Mouse (Mus musculus): Measurements from ENCODE around the gene Fam160b1.

The Fam160b1 gene

DNA sequence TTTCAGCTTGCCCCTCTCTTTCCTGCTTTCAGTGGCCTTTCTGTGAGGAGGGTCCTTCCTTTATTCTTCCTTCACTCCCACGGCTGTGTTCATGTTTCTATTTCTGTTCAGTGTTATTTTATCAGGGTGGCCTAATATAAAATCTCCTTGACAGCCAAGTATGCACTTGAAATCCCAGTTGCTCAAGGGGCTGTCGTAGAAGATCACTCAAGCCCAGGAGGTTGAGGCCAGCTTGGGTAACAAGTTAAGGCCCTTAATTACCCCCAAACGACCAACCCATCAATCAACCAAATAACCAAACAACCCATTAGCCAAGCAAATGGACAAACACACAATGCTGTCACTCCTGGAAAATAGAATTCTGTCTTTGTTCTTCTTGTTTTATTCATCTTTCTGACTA, 62.9 kb downstream of the Fam160b1 start:
- DNase-seq (ENCODE audit: low read depth, low spot score) = no peak

DNA sequence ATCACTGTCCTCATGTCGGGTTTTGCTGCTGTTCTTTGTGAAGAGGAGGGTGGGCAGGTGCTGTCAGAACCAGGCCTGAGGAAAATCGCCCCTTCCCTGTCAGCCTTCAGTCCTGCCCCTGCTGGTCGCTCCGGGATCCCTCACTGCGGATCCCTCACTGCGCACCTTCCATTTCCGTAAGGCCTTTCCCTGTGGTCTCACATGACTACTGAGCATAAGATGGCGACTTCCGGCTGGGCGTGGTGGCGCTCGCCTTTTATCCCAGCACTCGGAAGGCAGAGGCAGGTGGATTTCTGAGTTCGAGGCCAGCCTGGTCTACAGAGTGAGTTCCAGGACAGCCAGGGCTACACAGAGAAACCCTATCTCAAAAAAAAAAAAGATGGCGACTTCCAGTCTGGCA, 64.8 kb downstream of the Fam160b1 start:
- DNase-seq (ENCODE audit: low read depth, low spot score) = no peak

DNA sequence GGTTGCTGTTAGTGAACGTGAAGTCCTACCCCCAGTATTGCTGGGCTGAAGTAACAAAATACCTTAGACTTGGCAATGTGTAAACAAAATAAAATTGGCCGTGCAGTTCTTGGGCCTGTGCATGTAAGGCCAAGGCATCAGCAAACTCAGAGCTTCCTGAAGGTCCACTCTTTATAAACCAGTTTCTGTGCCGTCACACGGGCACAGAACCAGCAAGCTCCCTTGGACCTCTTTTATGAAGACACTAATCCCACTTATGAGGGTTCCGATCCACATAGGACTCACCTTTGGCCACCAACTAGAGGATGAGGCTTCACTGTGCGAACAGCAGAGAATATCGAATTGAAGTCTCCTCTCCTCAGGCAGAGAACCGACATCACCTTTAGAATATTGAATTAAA, 66.4 kb downstream of the Fam160b1 start:
- no peak for DNase-seq (ENCODE audit: low read depth, low spot score)

DNA sequence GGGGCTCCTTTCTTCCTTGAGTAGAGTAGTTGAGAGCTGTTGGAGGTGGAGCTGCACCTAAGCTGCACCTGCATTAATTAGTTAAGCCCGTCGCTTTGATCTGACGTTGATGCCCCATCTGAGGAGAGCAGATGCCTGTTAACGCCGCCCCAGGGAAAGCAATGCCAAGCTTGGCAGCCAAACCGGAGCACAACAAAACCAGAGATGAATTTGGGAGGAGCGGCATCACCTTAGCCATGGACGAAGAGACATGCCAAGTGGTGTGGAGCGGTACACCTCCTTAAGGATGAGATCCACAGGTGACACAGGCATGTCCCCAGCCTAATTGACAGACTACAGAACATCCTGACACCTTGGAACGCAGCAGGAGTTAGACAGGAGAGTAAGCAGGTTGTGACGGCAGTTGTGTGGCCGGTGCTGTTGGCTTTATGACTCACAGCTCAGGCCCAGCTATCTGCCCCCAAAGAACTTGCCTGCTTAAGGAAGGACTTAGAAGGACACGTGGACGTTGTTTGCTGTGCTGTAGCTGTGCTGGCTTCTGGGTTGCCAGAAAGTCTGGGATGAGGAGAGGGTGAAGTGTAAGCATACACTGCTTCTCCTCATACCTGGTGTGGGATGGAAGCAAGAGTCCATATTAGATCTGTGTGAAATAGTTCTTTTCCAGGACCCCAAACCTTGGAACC, 67.4 kb downstream of the Fam160b1 start:
- DNase-seq (ENCODE audit: low read depth, low spot score) = no peak

DNA sequence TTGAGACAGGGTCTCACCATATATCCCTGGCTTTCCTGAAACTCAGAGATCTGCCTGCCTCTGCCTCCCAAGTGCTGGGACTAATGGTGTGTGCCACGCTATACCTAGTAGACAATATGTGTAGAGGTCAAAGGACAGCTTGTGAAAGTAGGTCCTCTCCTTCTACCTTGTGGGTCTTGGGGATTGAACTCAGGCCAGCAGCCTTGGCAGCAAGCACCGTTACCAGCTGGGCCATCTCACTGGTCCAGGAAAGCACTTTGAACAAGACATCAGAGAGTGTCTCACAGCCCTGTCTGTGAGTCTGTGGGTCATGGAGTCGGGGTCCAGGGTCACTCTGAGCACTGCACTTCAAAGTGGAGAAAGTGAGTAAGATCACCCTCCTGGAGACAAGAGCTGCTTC, 68.2 kb downstream of the Fam160b1 start:
- DNase-seq (ENCODE audit: low read depth, low spot score) = no peak

DNA sequence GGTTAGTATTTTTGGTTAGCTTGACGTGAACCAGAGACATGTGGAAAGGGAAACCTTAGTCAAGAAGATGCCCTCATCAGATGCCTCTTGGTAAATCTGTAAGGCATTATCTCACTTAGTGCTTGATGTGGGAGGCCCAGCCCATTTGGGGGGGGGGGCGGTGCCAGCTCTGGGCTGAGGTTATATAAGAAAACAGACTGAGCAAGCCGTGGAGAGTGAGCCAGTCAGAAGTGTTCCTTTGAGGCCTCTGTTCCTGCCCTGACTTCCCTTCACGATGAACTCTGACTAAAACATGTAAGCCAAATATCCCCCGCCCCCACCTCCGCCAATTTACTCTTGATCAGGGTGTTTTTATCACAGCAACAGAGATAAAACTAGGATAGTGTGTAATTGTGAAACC, 69.4 kb downstream of the Fam160b1 start:
- no peak for DNase-seq (ENCODE audit: low read depth, low spot score)

DNA sequence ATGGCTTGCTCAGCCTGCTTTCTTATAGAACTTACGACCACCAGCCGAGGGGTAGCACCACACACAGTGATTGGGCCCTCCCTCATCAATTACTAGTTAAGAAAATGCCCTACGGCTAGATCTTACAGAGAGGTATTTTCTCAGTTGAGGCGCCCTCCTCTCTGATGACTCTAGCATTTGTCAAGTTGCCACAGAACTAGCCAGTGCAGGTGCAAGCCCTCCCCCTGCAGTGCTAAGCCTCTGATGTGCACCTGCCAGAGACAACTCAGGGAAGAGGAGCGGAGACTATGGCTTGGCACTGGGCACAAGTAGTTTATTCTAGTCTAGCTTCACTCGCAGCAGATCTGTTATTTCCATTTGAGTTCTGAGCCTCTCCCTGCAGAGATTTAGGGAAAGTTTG, 71.0 kb downstream of the Fam160b1 start:
- no peak for DNase-seq (ENCODE audit: low read depth, low spot score)

DNA sequence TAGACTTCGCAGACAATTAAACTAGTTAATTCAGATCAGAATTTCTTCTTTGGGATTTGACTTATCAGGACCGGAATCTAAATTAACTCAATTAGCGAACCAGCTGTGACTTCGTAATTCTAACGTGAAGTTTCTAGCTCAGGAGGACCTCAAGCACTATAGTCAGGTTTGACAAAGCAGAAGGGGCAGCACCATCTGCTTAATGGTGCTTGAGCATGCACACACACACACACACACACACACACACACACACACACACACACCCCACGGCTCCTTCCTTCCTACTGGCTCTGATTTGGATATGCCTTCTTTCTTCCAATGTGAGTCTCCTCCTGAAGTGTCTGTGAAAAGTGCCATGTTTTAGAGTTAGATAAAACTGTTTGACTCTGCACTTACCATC, 73.5 kb downstream of the Fam160b1 start:
- no peak for DNase-seq (ENCODE audit: low read depth, low spot score)

DNA sequence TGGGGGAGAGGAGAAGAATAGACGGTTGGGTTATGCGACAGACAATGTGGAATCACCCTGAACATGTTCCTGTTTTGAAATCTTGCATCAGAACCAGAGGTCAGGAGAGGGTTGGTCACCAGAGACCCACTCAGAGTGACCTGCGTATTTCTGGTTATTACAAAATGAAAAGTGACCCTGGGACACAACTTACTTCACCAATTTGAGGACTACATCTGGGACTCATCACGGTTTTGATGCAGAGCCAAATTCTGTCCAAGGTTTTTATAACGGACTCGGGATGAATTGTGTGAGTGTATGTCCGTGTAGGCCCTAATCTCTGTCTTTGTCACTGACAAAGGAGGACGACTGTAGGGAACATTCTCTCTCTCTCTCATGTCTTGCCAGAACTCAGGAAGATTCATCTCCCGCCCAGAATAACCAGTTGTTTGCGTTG, 76.1 kb downstream of the Fam160b1 start:
- no peak for DNase-seq (ENCODE audit: low read depth, low spot score)

DNA sequence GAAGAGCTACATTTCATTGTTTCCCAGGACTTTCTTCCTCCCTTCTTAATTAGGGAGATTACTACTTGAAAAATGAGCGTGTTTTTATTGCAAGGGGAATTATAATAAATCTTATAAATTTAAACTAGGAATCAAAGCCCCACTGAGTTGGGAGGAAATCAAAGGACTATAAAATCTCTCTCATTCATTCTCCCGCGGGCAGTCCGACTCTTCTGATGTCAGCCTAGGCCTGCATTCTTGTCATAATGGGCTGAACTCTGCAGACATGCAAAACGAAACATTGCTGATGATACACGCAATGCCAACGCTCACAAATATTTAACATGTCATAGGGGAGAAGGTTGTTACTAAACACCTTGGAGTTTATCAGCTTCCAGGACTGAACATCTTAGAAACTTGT, 76.6 kb downstream of the Fam160b1 start:
- no peak for DNase-seq (ENCODE audit: low read depth, low spot score)

Data from c-Kit-negative CD71-positive TER-119-positive erythroid progenitor cells, embryonic 14.5 days (primary cell).